In genomic region chr2:181670913-181671311, GRCm38 (mm10) we compare ENCODE assay signal across 10 mouse cellular contexts. TPM values are rescaled to one million over a fixed set of nuclear protein-coding genes. Genes with fewer than 3 reads are reported as not detected.
DNase-seq lines count a peak whose midpoint lies in the region; ATAC-seq and TF ChIP-seq lines count a peak whose summit lies in the region.
"Had no signal": no experiment of that assay in that cellular context is flagged by ENCODE, and none has a peak within 500 bp of the region (broad histone marks: within the 10 kb centered on the region; RNA-seq: fewer than 3 reads in every experiment).

No protein-coding gene starts in this region.

- H3K9me3 ChIP-seq in ES-Bruce4 (replicated peaks; ENCODE audit: control insufficient read depth, insufficient read depth, low read length, poor library complexity, severe bottlenecking), result no peaks in the 10 kb centered on the region
- H3K9me3 ChIP-seq in forebrain, postnatal 0 days (ENCODE audit: low read length), result no peaks in the 10 kb centered on the region
- no peaks in the 10 kb centered on the region for H3K9me3 ChIP-seq in liver, embryonic 15.5 days (replicated peaks)

- H3K4me2 ChIP-seq in forebrain, postnatal 0 days (ENCODE audit: low read depth), result peak overlapping the region; percentile 66
- peak overlapping the region; percentile 44 for H3K4me2 ChIP-seq in liver, embryonic 15.5 days

- peak overlapping the region; percentile 58 for H3K4me3 ChIP-seq in ES-Bruce4 (ENCODE audit: low read depth, low read length)
- peak overlapping the region; percentile 43 for H3K4me3 ChIP-seq in forebrain, postnatal 0 days (ENCODE audit: low read depth, low read length)
- peak overlapping the region; percentile 40 for H3K4me3 ChIP-seq in liver, embryonic 15.5 days (replicated peaks)

- no peak for TF ChIP-seq POLR2A in ES-Bruce4 (IDR thresholded peaks at IDR 0.05; ENCODE audit: insufficient read depth, low read length)

- no peak for TF ChIP-seq CTCF in ES-Bruce4 (IDR thresholded peaks at IDR 0.05; ENCODE audit: low read depth, low read length)
- no peak for TF ChIP-seq CTCF in forebrain, postnatal 0 days (IDR thresholded peaks at IDR 0.05; ENCODE audit: low read depth)

- peak; percentile 75 for DNase-seq in heart, adult 11 months
- no peak for DNase-seq in heart, postnatal 14 days
- DNase-seq in forebrain, postnatal 0 days, result peak; percentile 56
- no peak for DNase-seq in adrenal gland, adult 8-10 months
- no peak for DNase-seq in adrenal gland, postnatal 25 days
- no peak for DNase-seq in right cerebral cortex, adult 2 months (ENCODE audit: low spot score in 2 of 2)

- intact Hi-C loops in heart, postnatal 14 days (cut with DNase I), result loop anchor here (10.0 kb wide), 1 partner anchor 276 kb away; no protein-coding TSS in a partner anchor

- no peak for TF ChIP-seq EP300 in ES-Bruce4 (IDR thresholded peaks at IDR 0.05; ENCODE audit: insufficient read depth, low read depth, low read length)

- WGBS in forebrain, postnatal 0 days, result 3% methylated on average over 41 of the region's 41 CpGs
- 1% methylated on average over 41 of the region's 41 CpGs for WGBS in liver, embryonic 15.5 days (ENCODE audit: insufficient replicate concordance)

- no peak overlapping the region for H3K27ac ChIP-seq in ES-Bruce4 (ENCODE audit: insufficient read depth, low read length)
- H3K27ac ChIP-seq in forebrain, postnatal 0 days (ENCODE audit: low read depth, low read length), result no peak overlapping the region
- H3K27ac ChIP-seq in liver, embryonic 15.5 days (replicated peaks), result no peak overlapping the region

- no peaks in the 10 kb centered on the region for H3K4me1 ChIP-seq in ES-Bruce4 (ENCODE audit: control insufficient read depth, insufficient read depth, low read length)
- H3K4me1 ChIP-seq in forebrain, postnatal 0 days (ENCODE audit: insufficient read depth), result 0 out of 2 replicates have a peak, but pooled peaks cover 8% of the 10 kb centered on the region
- peaks cover 19% of the 10 kb centered on the region for H3K4me1 ChIP-seq in liver, embryonic 15.5 days (replicated peaks)

- peak; percentile 46 for ATAC-seq in forebrain, postnatal 0 days
- ATAC-seq in liver, embryonic 15.5 days (ENCODE audit: insufficient read depth), result no peak

- peak overlapping the region; percentile 65 for H3K9ac ChIP-seq in ES-Bruce4 (ENCODE audit: low read depth, poor library complexity, severe bottlenecking)
- H3K9ac ChIP-seq in forebrain, postnatal 0 days, result peak overlapping the region; percentile 51
- no peak overlapping the region; the same call in 1 of the 2 replicates for H3K9ac ChIP-seq in liver, embryonic 15.5 days

- no peaks in the 10 kb centered on the region for H3K36me3 ChIP-seq in ES-Bruce4 (ENCODE audit: control insufficient read depth, insufficient read depth, low read length, poor library complexity, severe bottlenecking)
- H3K36me3 ChIP-seq in forebrain, postnatal 0 days (ENCODE audit: insufficient read depth), result no peaks in the 10 kb centered on the region
- no peaks in the 10 kb centered on the region for H3K36me3 ChIP-seq in liver, embryonic 15.5 days (replicated peaks)

- H3K27me3 ChIP-seq in ES-Bruce4 (ENCODE audit: control insufficient read depth, insufficient read depth, low read length, poor library complexity, severe bottlenecking), result peaks cover 2% of the 10 kb centered on the region; the same call in 1 of the 2 replicates
- peaks cover 62% of the 10 kb centered on the region for H3K27me3 ChIP-seq in forebrain, postnatal 0 days (ENCODE audit: insufficient read depth, low read length)
- H3K27me3 ChIP-seq in liver, embryonic 15.5 days, result peaks cover 80% of the 10 kb centered on the region

RNA-seq across cellular contexts. Expression of gene Sox18, which starts 0.5 kb away (rescaled TPM):
- total RNA-seq in heart, postnatal 14 days (2021), result 10 to 100 TPM; 73.4 to 77.1 TPM
- polyA plus RNA-seq in ES-Bruce4 (2011; ENCODE audit: insufficient read depth, insufficient read length, low read depth, missing spikeins), result 0.49 and 0.68 TPM in 2 replicates
- 5.4 and 8.9 TPM in 2 replicates for total RNA-seq in forebrain, postnatal 0 days (2014; rRNA removed)
- polyA plus RNA-seq in forebrain, postnatal 0 days (2015; fragmentation: Nextera tagmentation; extraction: Ambion mirVana), result 8.6 and 11.1 TPM in 2 replicates
- 6.7 and 8.0 TPM in 2 replicates for polyA plus RNA-seq in liver, embryonic 15.5 days (2015; fragmentation: Nextera tagmentation; extraction: Ambion mirVana)
- total RNA-seq in adrenal gland, adult 8-10 months (2022), result 10 to 100 TPM; 19.1 to 36.7 (median 32.9) TPM
- 39.0 and 40.4 TPM in 2 replicates for total RNA-seq in adrenal gland, postnatal 25 days (2021)
- total RNA-seq: common myeloid progenitor, adult 5-6 weeks had no signal

RNA-seq across cellular contexts. Expression of gene Tcea2, which starts 9.2 kb away (rescaled TPM):
- total RNA-seq in heart, postnatal 14 days (2021), result 1 to 10 TPM; 6.4 to 8.7 TPM
- polyA plus RNA-seq in ES-Bruce4 (2011; ENCODE audit: insufficient read depth, insufficient read length, low read depth, missing spikeins), result 13.0 and 15.3 TPM in 2 replicates
- total RNA-seq in forebrain, postnatal 0 days (2014; rRNA removed), result 51.1 and 55.6 TPM in 2 replicates
- polyA plus RNA-seq in forebrain, postnatal 0 days (2015; fragmentation: Nextera tagmentation; extraction: Ambion mirVana), result 53.8 and 57.5 TPM in 2 replicates
- 1.3 and 2.7 TPM in 2 replicates for polyA plus RNA-seq in liver, embryonic 15.5 days (2015; fragmentation: Nextera tagmentation; extraction: Ambion mirVana)
- 10 to 100 TPM in 2 of 4 experiments, 1 to 10 TPM in 2; 6.6 to 16.4 (median 11.4) TPM for total RNA-seq in adrenal gland, adult 8-10 months (2022)
- total RNA-seq in adrenal gland, postnatal 25 days (2021), result 11.6 and 14.7 TPM in 2 replicates

RNA-seq across cellular contexts. Expression of gene Gm29797, which starts 14.1 kb away (rescaled TPM):
- not detected for total RNA-seq in heart, postnatal 14 days (2021)
- 1.2 and 1.6 TPM in 2 replicates for polyA plus RNA-seq in ES-Bruce4 (2011; ENCODE audit: insufficient read depth, insufficient read length, low read depth, missing spikeins)
- not detected in 2 replicates for total RNA-seq in forebrain, postnatal 0 days (2014; rRNA removed)
- polyA plus RNA-seq in forebrain, postnatal 0 days (2015; fragmentation: Nextera tagmentation; extraction: Ambion mirVana), result not detected in 2 replicates
- polyA plus RNA-seq in liver, embryonic 15.5 days (2015; fragmentation: Nextera tagmentation; extraction: Ambion mirVana), result not detected in 2 replicates
- under 1 TPM in 1 of 4 experiments, not detected in 3; 0.38 TPM for total RNA-seq in adrenal gland, adult 8-10 months (2022)
- total RNA-seq in adrenal gland, postnatal 25 days (2021), result not detected in 2 replicates
- total RNA-seq: common myeloid progenitor, adult 5-6 weeks had no signal

RNA-seq across cellular contexts. Expression of gene Rgs19, which starts 22.9 kb away (rescaled TPM):
- 1 to 10 TPM; 7.2 to 8.1 TPM for total RNA-seq in heart, postnatal 14 days (2021)
- 36.3 and 46.5 TPM in 2 replicates for polyA plus RNA-seq in ES-Bruce4 (2011; ENCODE audit: insufficient read depth, insufficient read length, low read depth, missing spikeins)
- 43.7 and 50.2 TPM in 2 replicates for total RNA-seq in forebrain, postnatal 0 days (2014; rRNA removed)
- 56.4 and 57.4 TPM in 2 replicates for polyA plus RNA-seq in forebrain, postnatal 0 days (2015; fragmentation: Nextera tagmentation; extraction: Ambion mirVana)
- polyA plus RNA-seq in liver, embryonic 15.5 days (2015; fragmentation: Nextera tagmentation; extraction: Ambion mirVana), result 22.3 and 22.4 TPM in 2 replicates
- total RNA-seq in adrenal gland, adult 8-10 months (2022), result 10 to 100 TPM; 23.7 to 26.0 (median 25.3) TPM
- 20.3 and 31.7 TPM in 2 replicates for total RNA-seq in adrenal gland, postnatal 25 days (2021)

RNA-seq across cellular contexts. Expression of gene Lkaaear1, which starts 27.3 kb away (rescaled TPM):
- total RNA-seq in heart, postnatal 14 days (2021), result not detected
- polyA plus RNA-seq in ES-Bruce4 (2011; ENCODE audit: insufficient read depth, insufficient read length, low read depth, missing spikeins), result not detected in 2 replicates
- total RNA-seq in forebrain, postnatal 0 days (2014; rRNA removed), result not detected in 2 replicates
- not detected in 2 replicates for polyA plus RNA-seq in forebrain, postnatal 0 days (2015; fragmentation: Nextera tagmentation; extraction: Ambion mirVana)
- not detected in 2 replicates for polyA plus RNA-seq in liver, embryonic 15.5 days (2015; fragmentation: Nextera tagmentation; extraction: Ambion mirVana)
- total RNA-seq in adrenal gland, adult 8-10 months (2022), result not detected
- not detected in 2 replicates for total RNA-seq in adrenal gland, postnatal 25 days (2021)
- total RNA-seq: common myeloid progenitor, adult 5-6 weeks had no signal
- polyA plus RNA-seq: C2C12 had no signal

Comparison
In these comparisons a context has a peak if more than half of its experiments do, and no peak if none do; other contexts are left out.
1. DNase-seq: peak in heart, adult 11 months (single experiment) and forebrain, postnatal 0 days (single experiment); none in heart, postnatal 14 days (0 of 2), adrenal gland, adult 8-10 months (single experiment), adrenal gland, postnatal 25 days (single experiment) and right cerebral cortex, adult 2 months (0 of 2).
2. Peak in every context shown above with its lines, with median percentiles within 50 percentile points of each other: H3K4me3 ChIP-seq.